Mouse (Mus musculus): ENCODE data around the gene Scrn1.

DNA sequence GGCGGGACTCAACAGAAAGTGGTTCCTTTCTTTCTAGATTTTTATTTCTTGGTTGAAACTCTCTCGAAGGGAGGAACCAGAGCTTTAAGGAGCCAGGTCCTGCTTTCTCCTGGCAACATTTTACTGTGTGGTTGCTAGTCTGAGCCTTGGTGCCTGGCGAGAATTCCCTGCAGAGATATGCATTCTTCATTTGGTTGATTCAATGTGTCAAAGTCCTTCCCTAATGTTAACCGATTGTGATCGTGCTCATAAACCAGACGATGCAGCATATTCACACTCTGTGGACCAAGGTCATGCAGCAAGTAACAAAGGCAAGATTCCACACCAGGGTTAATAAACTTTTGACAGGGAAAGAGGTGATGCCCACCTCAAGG lies 244 bp upstream of the Scrn1 start:
- TF ChIP-seq CTCF (IDR thresholded peaks at IDR 0.05) (no peak), EP300 (IDR thresholded peaks at IDR 0.05) (no peak)

All from lung, postnatal 0 days (tissue).